Mouse (Mus musculus): ENCODE results near the gene Zbtb8os. TPM values are rescaled to one million over a fixed set of nuclear protein-coding genes. Genes with fewer than 3 reads are reported as not detected.
A peak's percentile ranks its signal among the peaks of the same experiment; 100 is the strongest.

The Zbtb8os gene
- polyA plus RNA-seq, 1 experiment from 2014 or later = 46.7 TPM

- Histone ChIP-seq H3K36me3 (no peaks in the 10 kb centered on the region), H3K4me1 (replicated peaks) (no peaks in the 10 kb centered on the region), H3K27ac (ENCODE audit: poor library complexity, severe bottlenecking) (peak overlapping the region; percentile 73), H3K27me3 (replicated peaks) (0 out of 2 replicates have a peak, but pooled peaks cover 8% of the 10 kb centered on the region), H3K4me3 (peak overlapping the region; percentile 87), H3K4me2 (peak overlapping the region; percentile 75), H3K9ac (peak overlapping the region; percentile 93), H3K9me3 (replicated peaks) (no peaks in the 10 kb centered on the region)
- peak; percentile 65 for ATAC-seq (ENCODE audit: insufficient number of reproducible peaks, low FRiP score)
- WGBS = 4% methylated on average over 36 of the region's 68 CpGs
These were observed 41.6 kb downstream of the Zbtb8os start for GRCm38 (mm10) chr4:129376961-129377545.

GRCm38 (mm10) chr4:129377601-129378390 lies 42.3 kb downstream of the Zbtb8os start, which contains the start of gene Zbtb8a:
Zbtb8a (minus strand) TSS chr4:129378116.
- H3K4me3 ChIP-seq = peak within 1 kb of the TSS; percentile 87
- peak within 1 kb of the TSS; percentile 93 for H3K9ac ChIP-seq
- H3K36me3 ChIP-seq = no peaks in the 10 kb centered on the region
- H3K27ac ChIP-seq (ENCODE audit: poor library complexity, severe bottlenecking) = peak within 1 kb of the TSS; percentile 73
- peak within 1 kb of the TSS; percentile 75 for H3K4me2 ChIP-seq
- H3K4me1 ChIP-seq (replicated peaks) = no peaks in the 10 kb centered on the region
- H3K9me3 ChIP-seq (replicated peaks) = no peaks in the 10 kb centered on the region
- WGBS = 5% methylated on average over 65 of the region's 65 CpGs
- H3K27me3 ChIP-seq (replicated peaks) = 0 out of 2 replicates have a peak, but pooled peaks cover 8% of the 10 kb centered on the region
- ATAC-seq (ENCODE audit: insufficient number of reproducible peaks, low FRiP score) = peak; percentile 65; the same call in 1 of the 2 replicates

- Histone ChIP-seq H3K4me2 (no peak overlapping the region), H3K9ac (no peak overlapping the region), H3K9me3 (replicated peaks) (no peaks in the 10 kb centered on the region), H3K27ac (ENCODE audit: poor library complexity, severe bottlenecking) (no peak overlapping the region), H3K27me3 (replicated peaks) (0 out of 2 replicates have a peak, but pooled peaks cover 8% of the 10 kb centered on the region), H3K4me3 (no peak overlapping the region), H3K36me3 (no peaks in the 10 kb centered on the region), H3K4me1 (replicated peaks) (no peaks in the 10 kb centered on the region)
- ATAC-seq (ENCODE audit: insufficient number of reproducible peaks, low FRiP score) = no peak
- WGBS = 68% methylated on average over 3 of the region's 3 CpGs
These were observed 44.3 kb downstream of the Zbtb8os start for GRCm38 (mm10) chr4:129379805-129380204.

GRCm38 (mm10) chr4:129381148-129381547 lies 45.7 kb downstream of the Zbtb8os start:
- Histone ChIP-seq H3K9ac (no peak overlapping the region), H3K27ac (ENCODE audit: poor library complexity, severe bottlenecking) (no peak overlapping the region), H3K9me3 (replicated peaks) (no peaks in the 10 kb centered on the region), H3K4me2 (no peak overlapping the region), H3K27me3 (replicated peaks) (0 out of 2 replicates have a peak, but pooled peaks cover 4% of the 10 kb centered on the region), H3K4me1 (replicated peaks) (no peaks in the 10 kb centered on the region), H3K36me3 (no peaks in the 10 kb centered on the region), H3K4me3 (no peak overlapping the region)
- WGBS = 71% methylated on average over 8 of the region's 8 CpGs
- ATAC-seq (ENCODE audit: insufficient number of reproducible peaks, low FRiP score) = no peak

GRCm38 (mm10) chr4:129382029-129382428 lies 46.5 kb downstream of the Zbtb8os start:
- H3K9ac ChIP-seq = no peak overlapping the region
- H3K9me3 ChIP-seq (replicated peaks) = no peaks in the 10 kb centered on the region
- H3K36me3 ChIP-seq = no peaks in the 10 kb centered on the region
- 82% methylated on average over 9 of the region's 9 CpGs for WGBS
- H3K4me3 ChIP-seq = no peak overlapping the region
- no peak overlapping the region for H3K4me2 ChIP-seq
- no peaks in the 10 kb centered on the region for H3K4me1 ChIP-seq (replicated peaks)
- 0 out of 2 replicates have a peak, but pooled peaks cover 4% of the 10 kb centered on the region for H3K27me3 ChIP-seq (replicated peaks)
- no peak overlapping the region for H3K27ac ChIP-seq (ENCODE audit: poor library complexity, severe bottlenecking)
- ATAC-seq (ENCODE audit: insufficient number of reproducible peaks, low FRiP score) = no peak

- H3K4me2 ChIP-seq = no peak overlapping the region
- ATAC-seq (ENCODE audit: insufficient number of reproducible peaks, low FRiP score) = no peak
- H3K4me3 ChIP-seq = no peak overlapping the region
- WGBS = 97% methylated on average over 2 of the region's 2 CpGs
- no peaks in the 10 kb centered on the region for H3K9me3 ChIP-seq (replicated peaks)
- H3K36me3 ChIP-seq = no peaks in the 10 kb centered on the region
- no peak overlapping the region for H3K9ac ChIP-seq
- no peak overlapping the region for H3K27ac ChIP-seq (ENCODE audit: poor library complexity, severe bottlenecking)
- H3K4me1 ChIP-seq (replicated peaks) = no peaks in the 10 kb centered on the region
- H3K27me3 ChIP-seq (replicated peaks) = 0 out of 2 replicates have a peak, but pooled peaks cover 4% of the 10 kb centered on the region
These were observed 47.0 kb downstream of the Zbtb8os start for GRCm38 (mm10) chr4:129382488-129382887.

GRCm38 (mm10) chr4:129383586-129383985 lies 48.1 kb downstream of the Zbtb8os start:
- Histone ChIP-seq H3K9ac (no peak overlapping the region), H3K36me3 (no peaks in the 10 kb centered on the region), H3K27ac (ENCODE audit: poor library complexity, severe bottlenecking) (no peak overlapping the region), H3K4me2 (no peak overlapping the region), H3K9me3 (replicated peaks) (no peaks in the 10 kb centered on the region), H3K4me3 (no peak overlapping the region), H3K4me1 (replicated peaks) (no peaks in the 10 kb centered on the region), H3K27me3 (replicated peaks) (0 out of 2 replicates have a peak, but pooled peaks cover 4% of the 10 kb centered on the region)
- WGBS = 82% methylated on average over 3 of the region's 3 CpGs
- ATAC-seq (ENCODE audit: insufficient number of reproducible peaks, low FRiP score) = no peak

GRCm38 (mm10) chr4:129384440-129384839 lies 48.9 kb downstream of the Zbtb8os start:
- ATAC-seq (ENCODE audit: insufficient number of reproducible peaks, low FRiP score) = no peak
- Histone ChIP-seq H3K9me3 (replicated peaks) (no peaks in the 10 kb centered on the region), H3K4me1 (replicated peaks) (no peaks in the 10 kb centered on the region)

GRCm38 (mm10) chr4:129385685-129386084 lies 50.2 kb downstream of the Zbtb8os start:
- H3K9me3 ChIP-seq (replicated peaks) = no peaks in the 10 kb centered on the region
- H3K9ac ChIP-seq = no peak overlapping the region
- no peak overlapping the region for H3K27ac ChIP-seq (ENCODE audit: poor library complexity, severe bottlenecking)
- no peak for ATAC-seq (ENCODE audit: insufficient number of reproducible peaks, low FRiP score)
- no peaks in the 10 kb centered on the region for H3K36me3 ChIP-seq
- no peaks in the 10 kb centered on the region for H3K4me1 ChIP-seq (replicated peaks)
- H3K27me3 ChIP-seq (replicated peaks) = no peaks in the 10 kb centered on the region
- H3K4me3 ChIP-seq = no peak overlapping the region
- 85% methylated on average over 11 of the region's 11 CpGs for WGBS
- H3K4me2 ChIP-seq = no peak overlapping the region

More at GRCm38 (mm10) chr4:129384440-129384839, 48.9 kb downstream of the Zbtb8os start:
- Histone ChIP-seq H3K4me3 (no peak overlapping the region), H3K9ac (no peak overlapping the region), H3K4me2 (no peak overlapping the region), H3K36me3 (no peaks in the 10 kb centered on the region), H3K27ac (ENCODE audit: poor library complexity, severe bottlenecking) (no peak overlapping the region; the same call in 1 of the 2 replicates), H3K27me3 (replicated peaks) (no peaks in the 10 kb centered on the region)
- WGBS = 20% methylated on average over 6 of the region's 6 CpGs

- Histone ChIP-seq H3K27me3 (replicated peaks) (no peaks in the 10 kb centered on the region), H3K4me3 (no peak overlapping the region), H3K27ac (ENCODE audit: poor library complexity, severe bottlenecking) (no peak overlapping the region), H3K9me3 (replicated peaks) (no peaks in the 10 kb centered on the region), H3K4me1 (replicated peaks) (no peaks in the 10 kb centered on the region), H3K4me2 (no peak overlapping the region), H3K36me3 (no peaks in the 10 kb centered on the region), H3K9ac (no peak overlapping the region)
- 69% methylated on average over 8 of the region's 8 CpGs for WGBS
- no peak for ATAC-seq (ENCODE audit: insufficient number of reproducible peaks, low FRiP score)
These were observed 50.9 kb downstream of the Zbtb8os start for GRCm38 (mm10) chr4:129386269-129386946.

- Histone ChIP-seq H3K4me2 (no peak overlapping the region), H3K27me3 (replicated peaks) (no peaks in the 10 kb centered on the region)
- WGBS = 71% methylated on average over 2 of the region's 2 CpGs
These were observed 51.5 kb downstream of the Zbtb8os start for GRCm38 (mm10) chr4:129386989-129387388.

More at GRCm38 (mm10) chr4:129386989-129387388, 51.5 kb downstream of the Zbtb8os start:
- no peaks in the 10 kb centered on the region for H3K36me3 ChIP-seq
- no peak overlapping the region for H3K9ac ChIP-seq
- no peaks in the 10 kb centered on the region for H3K4me1 ChIP-seq (replicated peaks)
- no peak overlapping the region for H3K4me3 ChIP-seq
- ATAC-seq (ENCODE audit: insufficient number of reproducible peaks, low FRiP score) = no peak
- no peaks in the 10 kb centered on the region for H3K9me3 ChIP-seq (replicated peaks)
- H3K27ac ChIP-seq (ENCODE audit: poor library complexity, severe bottlenecking) = no peak overlapping the region
